Mouse (Mus musculus) ES-E14 (cell line): ENCODE data around the gene Ttll12.

Source experiments
- CHD2 ChIP-seq: IDR thresholded peaks from 2 replicates; pipeline ENCODE4 v1.6.1; 2014; ENCODE audit warnings: mild to moderate bottlenecking, low read depth, low read length, inconsistent platforms
- HCFC1 ChIP-seq: IDR thresholded peaks from 2 replicates; pipeline ENCODE4 v1.6.1; 2012; ENCODE audit warnings: low read length, inconsistent platforms, borderline replicate concordance; ENCODE audit not compliant: insufficient read depth
- ZC3H11A ChIP-seq: IDR thresholded peaks from 2 replicates; pipeline ENCODE4 v1.6.1; 2012; ENCODE audit warnings: low read depth, mild to moderate bottlenecking, inconsistent platforms, low read length, borderline replicate concordance

GRCm38 (mm10) chr15:83527747-83528146 lies 67.2 kb downstream of the Ttll12 start:
- no peak for TF ChIP-seq CHD2
- TF ChIP-seq ZC3H11A, result no peak
- TF ChIP-seq HCFC1, result no peak
